Mouse (Mus musculus): Measurements from ENCODE around the gene Cdk15.

The Cdk15 gene

GRCm38 (mm10) chr1:59326854-59327395 is 70.2 kb downstream of the Cdk15 start:
- DNase-seq (ENCODE audit: low read depth, low spot score) = no peak

GRCm38 (mm10) chr1:59332737-59333385 is 76.2 kb downstream of the Cdk15 start:
- DNase-seq (ENCODE audit: low read depth, low spot score) = no peak

- no peak for DNase-seq (ENCODE audit: low read depth, low spot score)
These were observed 76.7 kb downstream of the Cdk15 start for GRCm38 (mm10) chr1:59333386-59333759.

- DNase-seq (ENCODE audit: low read depth, low spot score) = no peak
These were observed 77.3 kb downstream of the Cdk15 start for GRCm38 (mm10) chr1:59333860-59334561.

GRCm38 (mm10) chr1:59334562-59334890 is 77.8 kb downstream of the Cdk15 start:
- no peak for DNase-seq (ENCODE audit: low read depth, low spot score)

- DNase-seq (ENCODE audit: low read depth, low spot score) = no peak
These were observed 79.5 kb downstream of the Cdk15 start for GRCm38 (mm10) chr1:59336256-59336655.

GRCm38 (mm10) chr1:59340814-59341588 is 84.3 kb downstream of the Cdk15 start:
- DNase-seq (ENCODE audit: low read depth, low spot score) = no peak

GRCm38 (mm10) chr1:59341697-59342096 is 85.0 kb downstream of the Cdk15 start:
- DNase-seq (ENCODE audit: low read depth, low spot score) = no peak

GRCm38 (mm10) chr1:59342146-59342545 is 85.4 kb downstream of the Cdk15 start:
- DNase-seq (ENCODE audit: low read depth, low spot score) = no peak

- DNase-seq (ENCODE audit: low read depth, low spot score) = no peak
These were observed 96.0 kb downstream of the Cdk15 start for GRCm38 (mm10) chr1:59352706-59353105.

- no peak for DNase-seq (ENCODE audit: low read depth, low spot score)
These were observed 98.7 kb downstream of the Cdk15 start for GRCm38 (mm10) chr1:59355440-59355839.

- no peak for DNase-seq (ENCODE audit: low read depth, low spot score)
These were observed 102.4 kb downstream of the Cdk15 start for GRCm38 (mm10) chr1:59359136-59359535.

- no peak for DNase-seq (ENCODE audit: low read depth, low spot score)
These were observed 104.1 kb downstream of the Cdk15 start for GRCm38 (mm10) chr1:59360834-59361233.

- DNase-seq (ENCODE audit: low read depth, low spot score) = no peak
These were observed 104.8 kb downstream of the Cdk15 start for GRCm38 (mm10) chr1:59361460-59361859.

GRCm38 (mm10) chr1:59361966-59362365 is 105.3 kb downstream of the Cdk15 start:
- no peak for DNase-seq (ENCODE audit: low read depth, low spot score)

- no peak for DNase-seq (ENCODE audit: low read depth, low spot score)
These were observed 107.8 kb downstream of the Cdk15 start for GRCm38 (mm10) chr1:59364463-59365040.

- no peak for DNase-seq (ENCODE audit: low read depth, low spot score)
These were observed 111.4 kb downstream of the Cdk15 start for GRCm38 (mm10) chr1:59367928-59368648.

GRCm38 (mm10) chr1:59368649-59369319 is 112.1 kb downstream of the Cdk15 start:
- no peak for DNase-seq (ENCODE audit: low read depth, low spot score)

GRCm38 (mm10) chr1:59369320-59369685 is 112.6 kb downstream of the Cdk15 start:
- no peak for DNase-seq (ENCODE audit: low read depth, low spot score)

GRCm38 (mm10) chr1:59370355-59370950 is 113.7 kb downstream of the Cdk15 start:
- no peak for DNase-seq (ENCODE audit: low read depth, low spot score)
